Mouse (Mus musculus) embryonic facial prominence, embryonic 10.5 days (tissue): ENCODE measurements around the gene Acd. TPM values are rescaled to one million over a fixed set of nuclear protein-coding genes. Genes with fewer than 3 reads are reported as not detected.
A peak's percentile ranks its signal among the peaks of the same experiment; 100 is the strongest.

Experiments used
- DNase-seq: peaks from one replicate; pipeline ENCODE4 v3.0.0-alpha.2; 2017; ENCODE audit warnings: low spot score
- H3K27ac ChIP-seq: fragments of 300-500 bp; sonication (generic); replicated peaks from 2 replicates; pipeline ENCODE4 v1.5.1; 2016; ENCODE audit warnings: mild to moderate bottlenecking
- H3K27me3 ChIP-seq: fragments of 300-500 bp; sonication (generic); replicated peaks from 2 replicates; pipeline ENCODE4 v1.6.1; 2016; ENCODE audit warnings: low read depth, mild to moderate bottlenecking; ENCODE audit not compliant: poor library complexity, severe bottlenecking
- H3K36me3 ChIP-seq: fragments of 300-500 bp; sonication (generic); replicated peaks from 2 replicates; pipeline ENCODE4 v1.6.1; 2016; ENCODE audit warnings: mild to moderate bottlenecking, moderate library complexity
- H3K4me1 ChIP-seq: fragments of 300-500 bp; sonication (generic); 2 replicates; pipeline ENCODE4 v1.6.1; 2016
- H3K4me3 ChIP-seq: fragments of 300-500 bp; sonication (generic); 2 replicates; pipeline ENCODE4 v1.5.1; 2016; ENCODE audit warnings: mild to moderate bottlenecking, moderate library complexity
- H3K9me3 ChIP-seq: fragments of 300-500 bp; sonication (generic); 2 replicates; pipeline ENCODE4 v1.6.1; 2016; ENCODE audit warnings: mild to moderate bottlenecking
- WGBS: fragments of 180-500 bp; shearing (Covaris S2); methylation state at CpG from one replicate; pipeline ENCODE4 v1.1.7; 2016; 5-methylcytosine and 5-hydroxymethylcytosine counted together
- polyA plus RNA-seq: library from polyadenylated mRNA; unstranded; fragments of >200 nt; fragmentation: Nextera tagmentation; extraction: Ambion mirVana; gene quantifications from 2 replicates; pipeline ENCODE4 v1.2.1, GENCODE M21; 2016

The Acd gene
- polyA plus RNA-seq, 1 experiment from 2014 or later = 72.6 TPM

DNA sequence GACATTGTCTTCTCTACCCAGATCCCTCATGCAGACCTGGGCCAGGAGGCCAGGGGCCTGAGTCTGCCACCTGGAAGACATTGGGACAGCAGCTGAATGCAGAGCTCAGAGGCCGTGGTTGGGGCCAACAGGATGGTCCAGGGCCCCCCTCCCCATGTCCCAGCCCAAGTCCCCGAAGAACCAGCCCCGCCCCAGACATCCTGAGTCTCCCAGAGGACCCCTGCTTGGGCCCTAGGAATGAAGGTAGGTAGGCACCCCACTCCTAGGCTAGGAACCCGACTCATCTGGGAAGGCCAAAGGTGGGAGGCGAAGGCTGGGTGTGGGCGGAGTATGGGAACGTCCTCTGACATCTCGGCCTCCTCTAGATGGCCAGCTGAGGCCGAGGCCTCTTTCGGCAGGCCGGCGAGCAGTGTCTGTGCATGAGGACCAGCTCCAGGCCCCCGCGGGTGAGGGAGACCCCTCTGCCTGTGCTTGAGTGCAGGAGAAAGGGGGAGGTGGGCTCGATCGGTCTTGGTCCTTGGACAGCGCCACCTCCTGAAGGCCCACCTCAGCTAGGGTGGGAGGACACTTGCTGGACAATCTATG lies 3.6 kb downstream of the Acd start:
- peaks cover 46% of the 10 kb centered on the region for H3K36me3 ChIP-seq
- no peak overlapping the region for H3K4me3 ChIP-seq
- peaks cover 8% of the 10 kb centered on the region; the same call in 1 of the 2 replicates for H3K9me3 ChIP-seq
- peaks cover 35% of the 10 kb centered on the region for H3K4me1 ChIP-seq
- DNase-seq = no peak
- H3K27ac ChIP-seq = no peak overlapping the region
- 91% methylated on average over 17 of the region's 17 CpGs for WGBS
- peaks cover 18% of the 10 kb centered on the region for H3K27me3 ChIP-seq

DNA sequence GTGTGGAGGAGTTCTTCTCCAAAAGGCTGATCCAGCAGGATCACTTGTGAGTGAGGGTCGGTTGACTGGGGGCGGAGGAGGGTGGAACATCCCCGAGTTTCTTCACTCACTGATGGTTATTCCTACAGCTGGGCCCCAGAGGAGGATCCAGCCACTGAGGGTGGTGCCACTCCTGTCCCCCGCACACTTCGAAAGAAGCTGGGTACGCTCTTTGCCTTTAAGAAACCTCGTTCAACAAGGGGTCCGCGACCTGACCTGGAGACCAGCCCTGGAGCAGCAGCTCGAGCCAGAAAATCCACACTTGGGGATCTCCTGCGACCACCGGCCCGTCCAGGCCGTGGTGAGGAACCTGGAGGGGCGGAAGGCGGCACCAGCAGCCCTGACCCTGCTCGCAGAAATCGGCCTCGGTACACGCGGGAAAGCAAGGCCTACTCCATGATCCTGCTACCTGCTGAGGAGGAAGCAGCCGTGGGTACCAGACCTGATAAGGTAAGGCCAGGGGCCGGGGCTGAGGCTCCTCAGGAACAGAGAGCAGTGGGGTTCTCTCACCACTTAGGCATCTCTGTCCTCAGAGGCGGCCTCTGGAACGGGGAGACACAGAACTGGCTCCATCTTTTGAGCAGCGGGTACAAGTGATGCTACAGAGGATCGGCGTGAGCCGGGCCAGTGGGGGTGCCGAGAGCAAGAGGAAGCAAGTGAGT lies 5.7 kb downstream of the Acd start:
- Histone ChIP-seq H3K9me3 (peaks cover 8% of the 10 kb centered on the region; the same call in 1 of the 2 replicates), H3K27me3 (peaks cover 18% of the 10 kb centered on the region), H3K4me3 (peak overlapping the region; percentile 18; the same call in 1 of the 2 replicates), H3K36me3 (peaks cover 44% of the 10 kb centered on the region), H3K27ac (no peak overlapping the region), H3K4me1 (peaks cover 22% of the 10 kb centered on the region)
- WGBS = 84% methylated on average over 30 of the region's 30 CpGs
- DNase-seq = no peak

DNA sequence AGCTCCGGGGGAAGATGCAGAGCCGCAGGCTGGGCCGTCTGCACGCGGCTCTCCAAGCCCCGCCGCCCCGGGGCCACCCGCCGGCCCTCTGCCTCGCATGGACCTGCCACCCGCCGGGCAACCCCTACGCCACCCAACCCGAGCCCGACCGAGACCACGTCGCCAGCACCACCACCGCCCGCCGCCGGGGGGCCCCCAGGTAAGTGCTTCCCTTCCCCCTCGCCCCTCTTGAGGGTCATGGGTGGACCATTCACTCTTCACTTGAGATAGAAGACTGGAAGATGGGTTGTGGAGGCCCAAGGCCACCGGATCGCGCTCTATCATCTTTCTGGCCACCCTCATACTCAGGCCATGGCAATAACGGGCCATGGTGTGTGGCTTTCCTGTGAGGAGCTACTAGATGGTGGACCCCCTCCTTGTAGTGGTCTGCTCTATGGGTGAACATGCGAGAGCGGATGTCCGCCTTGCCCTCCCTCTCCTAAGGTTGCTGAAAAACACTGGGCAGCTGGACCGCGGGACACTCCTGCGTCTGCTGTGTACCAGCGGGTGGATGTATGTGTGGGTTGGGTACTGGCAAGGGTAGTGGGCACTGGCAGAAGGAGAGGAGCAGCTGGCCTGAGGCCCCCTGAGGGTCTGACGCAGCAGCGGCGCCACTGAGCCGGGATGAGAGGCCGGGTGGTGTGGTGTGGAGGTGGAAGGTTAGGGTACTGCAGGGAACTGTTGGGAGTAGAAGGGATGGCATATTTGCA lies 6.7 kb downstream of the Acd start:
- 0 out of 2 replicates have a peak overlapping the region, but pooled peaks have one; percentile 2 for H3K27ac ChIP-seq

DNA sequence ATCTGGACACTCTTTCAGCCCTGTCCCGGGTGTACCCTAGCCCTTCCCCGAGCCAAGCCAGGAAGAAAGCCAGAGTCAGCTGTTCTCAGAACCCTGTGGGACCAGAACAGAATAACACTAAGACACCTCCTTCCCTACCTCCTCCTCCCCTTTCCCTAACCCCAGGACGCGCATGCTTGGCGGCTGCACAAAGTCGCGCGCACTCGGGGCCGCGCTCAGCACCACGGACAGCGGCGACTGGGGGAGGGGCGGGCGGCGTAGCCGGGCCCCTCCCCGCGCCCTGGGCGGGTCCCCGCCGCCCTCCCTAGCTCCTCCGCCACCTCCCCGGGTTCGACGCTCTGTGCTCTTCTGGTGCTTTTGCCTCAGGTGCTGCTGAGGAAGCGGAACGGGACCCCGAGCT lies 7.3 kb downstream of the Acd start:
- peak; percentile 85 for DNase-seq
- Histone ChIP-seq H3K27me3 (peaks cover 23% of the 10 kb centered on the region), H3K9me3 (peaks cover 8% of the 10 kb centered on the region; the same call in 1 of the 2 replicates), H3K36me3 (peaks cover 34% of the 10 kb centered on the region), H3K27ac (0 out of 2 replicates have a peak overlapping the region, but pooled peaks have one; percentile 2), H3K4me1 (peaks cover 13% of the 10 kb centered on the region), H3K4me3 (peak overlapping the region; percentile 61)
- WGBS = 4% methylated on average over 30 of the region's 30 CpGs

More for the DNA sequence above, 6.7 kb downstream of the Acd start:
- 6% methylated on average over 40 of the region's 40 CpGs for WGBS
- H3K4me1 ChIP-seq = peaks cover 13% of the 10 kb centered on the region
- peaks cover 39% of the 10 kb centered on the region for H3K36me3 ChIP-seq
- peak; percentile 43 for DNase-seq
- H3K27me3 ChIP-seq = peaks cover 22% of the 10 kb centered on the region
- peaks cover 8% of the 10 kb centered on the region; the same call in 1 of the 2 replicates for H3K9me3 ChIP-seq
- H3K4me3 ChIP-seq = peak overlapping the region; percentile 61

DNA sequence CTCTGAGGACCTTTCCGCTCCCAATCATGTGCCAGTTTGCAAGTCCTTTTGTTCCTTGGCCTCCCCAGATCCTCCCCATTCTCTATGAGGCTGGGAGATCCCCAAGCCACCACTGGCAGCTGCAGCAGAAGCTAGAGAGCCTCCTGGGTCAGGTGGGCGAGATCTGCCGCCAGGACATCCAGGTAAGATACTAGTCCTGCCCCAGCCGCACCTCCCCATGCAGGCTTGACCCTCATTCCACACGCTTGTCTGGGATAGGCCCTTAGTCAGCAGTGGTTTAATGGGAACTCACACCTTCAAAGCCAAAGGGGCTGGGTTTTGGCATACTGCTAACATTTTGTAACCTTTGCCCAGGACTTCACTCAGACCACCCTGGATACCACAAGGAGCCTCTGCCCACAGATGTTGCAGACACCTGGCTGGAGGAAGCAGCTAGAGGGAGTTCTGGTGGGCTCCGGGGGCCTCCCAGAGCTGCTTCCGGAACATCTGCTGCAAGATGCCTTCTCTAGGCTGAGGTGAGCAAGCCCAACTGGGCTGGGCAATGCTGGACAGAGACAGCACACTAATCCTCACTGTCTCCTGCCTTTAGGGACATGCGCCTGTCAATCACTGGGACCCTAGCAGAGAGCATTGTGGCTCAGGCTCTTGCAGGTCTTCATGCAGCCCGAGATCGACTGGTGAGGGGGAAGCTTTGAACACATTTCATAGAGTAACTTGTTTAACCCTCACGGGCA lies 8.3 kb downstream of the Acd start:
- 91% methylated on average over 11 of the region's 11 CpGs for WGBS
- H3K4me1 ChIP-seq = peaks cover 13% of the 10 kb centered on the region
- H3K9me3 ChIP-seq = peaks cover 8% of the 10 kb centered on the region; the same call in 1 of the 2 replicates
- H3K36me3 ChIP-seq = peaks cover 24% of the 10 kb centered on the region
- H3K4me3 ChIP-seq = no peak overlapping the region
- DNase-seq = no peak
- no peak overlapping the region for H3K27ac ChIP-seq
- peaks cover 23% of the 10 kb centered on the region for H3K27me3 ChIP-seq

DNA sequence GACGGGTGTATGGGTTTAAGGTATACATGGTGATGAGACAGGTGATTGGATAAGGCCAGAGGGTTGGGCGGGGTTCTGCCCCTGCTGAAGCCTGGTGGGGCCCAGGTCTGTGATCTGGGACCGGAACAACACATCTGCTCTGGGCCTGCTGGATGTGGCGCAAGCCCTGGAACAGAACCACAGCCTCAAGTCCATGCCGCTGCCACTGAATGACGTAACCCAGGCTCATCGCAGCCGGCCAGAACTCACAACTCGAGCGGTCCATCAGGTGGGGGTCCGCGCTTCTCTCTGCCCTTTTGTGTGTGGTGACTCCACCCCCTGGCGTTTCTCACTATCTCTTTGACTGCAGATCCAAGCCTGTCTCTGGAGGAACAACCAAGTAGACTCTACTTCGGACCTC lies 9.9 kb downstream of the Acd start:
- H3K4me3 ChIP-seq = no peak overlapping the region
- DNase-seq = no peak
- peaks cover 8% of the 10 kb centered on the region; the same call in 1 of the 2 replicates for H3K9me3 ChIP-seq
- 86% methylated on average over 14 of the region's 14 CpGs for WGBS
- H3K4me1 ChIP-seq = peaks cover 15% of the 10 kb centered on the region
- H3K36me3 ChIP-seq = peaks cover 8% of the 10 kb centered on the region
- no peak overlapping the region for H3K27ac ChIP-seq
- H3K27me3 ChIP-seq = peaks cover 23% of the 10 kb centered on the region

DNA sequence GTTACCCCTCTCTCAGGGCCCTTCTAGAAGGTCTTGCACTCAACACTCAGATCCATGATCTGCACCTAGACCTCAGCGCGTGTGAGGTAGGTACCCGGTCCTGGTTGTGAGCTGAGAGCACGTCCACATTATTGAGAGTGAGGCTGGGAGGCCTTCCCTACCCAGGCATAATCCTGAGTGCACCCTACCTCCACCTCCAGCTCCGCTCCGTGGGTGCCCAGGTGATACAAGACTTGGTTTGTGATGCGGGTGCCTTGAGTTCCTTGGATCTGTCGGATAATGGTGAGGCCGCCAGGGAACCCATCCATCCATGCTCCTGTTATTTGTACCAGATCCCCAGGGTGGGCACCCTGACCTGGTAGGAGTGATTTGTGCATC lies 10.9 kb downstream of the Acd start:
- Histone ChIP-seq H3K36me3 (peaks cover 8% of the 10 kb centered on the region), H3K4me1 (peaks cover 25% of the 10 kb centered on the region), H3K4me3 (no peak overlapping the region), H3K9me3 (peaks cover 8% of the 10 kb centered on the region; the same call in 1 of the 2 replicates), H3K27ac (no peak overlapping the region), H3K27me3 (peaks cover 16% of the 10 kb centered on the region)
- WGBS = 93% methylated on average over 9 of the region's 9 CpGs
- DNase-seq = no peak

DNA sequence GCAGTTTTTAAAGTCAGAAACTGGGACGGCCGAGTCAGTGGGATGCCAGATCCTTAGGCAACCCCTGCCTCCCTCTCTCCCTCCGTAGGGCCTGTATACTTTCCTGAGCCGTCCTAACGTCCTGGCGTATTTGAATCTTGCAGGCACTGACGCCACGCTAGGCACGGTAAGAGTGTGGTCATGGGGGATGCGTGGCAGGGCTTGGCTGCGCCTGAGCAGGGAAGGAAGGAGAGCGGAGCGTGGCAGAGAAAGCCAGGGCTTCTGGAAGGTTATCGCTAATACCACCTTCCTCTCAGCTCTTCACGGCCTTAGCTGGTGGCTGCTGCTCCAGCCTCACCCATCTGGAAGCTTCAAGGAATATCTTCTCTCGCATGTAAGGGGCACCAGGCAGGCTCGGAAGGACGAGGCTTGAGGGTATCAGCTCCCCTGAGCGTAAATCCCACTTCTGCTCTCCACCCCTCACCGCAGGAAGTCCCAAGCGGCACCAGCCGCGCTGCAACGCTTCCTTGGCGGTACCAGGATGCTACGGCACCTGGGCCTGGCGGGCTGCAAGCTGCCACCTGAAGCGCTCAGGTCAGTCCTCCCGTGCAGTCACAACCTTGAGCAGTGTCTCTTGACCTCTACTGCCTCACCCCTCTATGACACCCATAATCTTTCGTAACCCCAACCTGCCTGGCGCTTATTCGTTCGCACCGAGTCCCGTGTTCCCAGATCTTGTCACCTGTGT lies 11.5 kb downstream of the Acd start:
- no peak for DNase-seq
- H3K36me3 ChIP-seq = peaks cover 11% of the 10 kb centered on the region
- H3K27me3 ChIP-seq = peaks cover 11% of the 10 kb centered on the region
- H3K4me3 ChIP-seq = no peak overlapping the region
- WGBS = 61% methylated on average over 35 of the region's 35 CpGs
- peaks cover 8% of the 10 kb centered on the region; the same call in 1 of the 2 replicates for H3K9me3 ChIP-seq
- no peak overlapping the region for H3K27ac ChIP-seq
- peaks cover 25% of the 10 kb centered on the region for H3K4me1 ChIP-seq

DNA sequence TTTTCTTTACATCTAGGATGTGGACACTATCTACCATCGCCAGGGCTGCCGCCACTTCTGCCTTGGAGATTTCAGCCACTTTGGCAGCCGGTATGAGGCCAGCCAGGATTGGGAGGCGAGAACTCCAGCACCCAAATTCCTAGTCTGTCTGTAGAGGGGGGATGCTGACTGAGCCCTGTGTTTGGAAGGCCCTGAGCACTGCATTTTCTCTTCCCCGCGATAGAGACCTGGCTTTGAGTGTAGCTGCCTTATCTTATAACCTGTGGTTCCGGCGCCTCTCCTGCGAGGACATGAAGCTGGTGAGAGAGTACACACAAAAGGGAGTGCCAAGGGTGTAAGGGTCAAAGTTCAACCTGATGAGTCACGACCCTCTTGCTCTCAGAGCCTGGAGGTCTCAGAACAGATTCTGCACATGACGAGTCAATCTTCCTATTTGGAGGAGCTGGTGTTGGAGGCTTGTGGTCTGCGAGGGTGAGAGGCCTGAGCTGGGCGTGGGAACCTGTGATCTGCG lies 12.6 kb downstream of the Acd start:
- Histone ChIP-seq H3K36me3 (peaks cover 22% of the 10 kb centered on the region), H3K9me3 (peaks cover 8% of the 10 kb centered on the region; the same call in 1 of the 2 replicates), H3K27me3 (peaks cover 6% of the 10 kb centered on the region; the same call in 1 of the 2 replicates), H3K4me3 (no peak overlapping the region), H3K4me1 (peaks cover 15% of the 10 kb centered on the region), H3K27ac (no peak overlapping the region)
- 65% methylated on average over 14 of the region's 14 CpGs for WGBS
- no peak for DNase-seq

DNA sequence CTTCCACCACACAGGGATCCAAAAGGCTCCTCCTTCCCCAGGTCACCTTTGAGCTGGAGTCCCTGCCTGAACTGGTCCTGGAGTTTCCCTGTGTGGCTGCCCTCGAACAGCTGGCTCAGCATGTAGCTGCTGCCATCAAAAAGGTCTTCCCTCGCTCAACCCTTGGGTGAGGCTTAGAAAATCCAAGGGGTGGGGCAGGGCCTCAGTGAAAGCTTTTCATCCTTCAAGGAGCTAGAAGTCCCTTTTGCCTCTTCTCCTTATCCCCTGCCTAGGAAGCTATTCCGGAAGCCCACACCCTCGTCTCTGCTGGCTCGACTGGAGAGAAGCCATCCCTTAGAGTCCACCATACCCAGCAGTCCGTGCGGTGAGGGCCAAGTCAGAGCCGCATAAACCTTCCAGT lies 13.4 kb downstream of the Acd start:
- no peak overlapping the region for H3K4me3 ChIP-seq
- whole genome bisulfite sequencing = 71% methylated on average over 8 of the region's 8 CpGs
- peaks cover under 1% of the 10 kb centered on the region; the same call in 1 of the 2 replicates for H3K9me3 ChIP-seq
- no peak for DNase-seq
- H3K4me1 ChIP-seq = peaks cover 15% of the 10 kb centered on the region
- H3K27me3 ChIP-seq = peaks cover 6% of the 10 kb centered on the region; the same call in 1 of the 2 replicates
- H3K27ac ChIP-seq = no peak overlapping the region
- H3K36me3 ChIP-seq = peaks cover 22% of the 10 kb centered on the region

DNA sequence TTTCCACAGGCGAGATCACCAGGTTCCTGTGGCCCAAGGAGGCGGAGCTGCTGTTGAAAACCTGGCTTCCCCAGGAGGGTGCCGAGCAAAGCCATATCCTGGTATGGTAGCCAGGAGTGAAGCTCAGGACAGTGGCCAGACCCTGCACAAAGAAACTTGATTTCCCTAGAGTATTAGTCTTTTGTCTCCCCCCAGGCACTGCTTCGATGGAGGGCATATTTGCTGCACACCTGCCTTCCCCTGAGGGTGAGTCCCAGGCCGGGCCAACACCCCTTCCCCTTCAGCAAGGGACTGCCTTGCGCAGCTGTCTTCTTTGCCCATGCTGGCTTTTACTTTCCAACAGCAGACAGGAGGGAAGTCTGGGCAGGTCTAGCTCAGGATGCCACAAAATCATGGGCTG lies 14.4 kb downstream of the Acd start:
- WGBS = 70% methylated on average over 6 of the region's 6 CpGs
- DNase-seq = no peak
- peaks cover 6% of the 10 kb centered on the region; the same call in 1 of the 2 replicates for H3K27me3 ChIP-seq
- no peak overlapping the region for H3K27ac ChIP-seq
- H3K36me3 ChIP-seq = peaks cover 32% of the 10 kb centered on the region
- H3K9me3 ChIP-seq = no peaks in the 10 kb centered on the region
- H3K4me3 ChIP-seq = no peak overlapping the region
- H3K4me1 ChIP-seq = peaks cover 15% of the 10 kb centered on the region
